Mouse (Mus musculus): Measurements from ENCODE around the gene Cryba1.

Gene Cryba1

GRCm38 (mm10) chr11:77719055-77719454 is 6.0 kb downstream of the Cryba1 start:
- DNase-seq (ENCODE audit: low spot score): no peak

DNA sequence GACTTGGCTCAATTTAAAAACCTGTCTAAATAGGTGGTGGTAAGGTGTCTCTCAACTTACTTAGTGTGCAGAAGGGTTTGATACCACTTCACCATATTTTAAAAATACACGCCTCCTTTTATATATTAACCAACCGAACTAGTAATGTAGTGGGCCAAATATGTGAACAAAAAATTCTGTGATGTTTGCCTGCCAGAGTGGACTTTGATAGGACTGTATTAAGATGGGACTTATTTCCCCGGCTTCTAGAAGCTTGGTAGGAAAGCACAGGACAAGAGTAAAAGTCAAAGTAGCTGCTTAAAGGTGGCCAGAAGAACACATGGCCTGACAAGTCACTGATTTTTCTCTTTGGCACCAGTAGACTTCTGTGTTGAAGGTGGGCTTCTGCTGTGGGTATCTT is 11.3 kb downstream of the Cryba1 start:
- no peak for DNase-seq (ENCODE audit: low spot score)

- no peak for DNase-seq (ENCODE audit: low spot score)
Measured at GRCm38 (mm10) chr11:77709039-77709438, 16.0 kb downstream of the Cryba1 start.

DNA sequence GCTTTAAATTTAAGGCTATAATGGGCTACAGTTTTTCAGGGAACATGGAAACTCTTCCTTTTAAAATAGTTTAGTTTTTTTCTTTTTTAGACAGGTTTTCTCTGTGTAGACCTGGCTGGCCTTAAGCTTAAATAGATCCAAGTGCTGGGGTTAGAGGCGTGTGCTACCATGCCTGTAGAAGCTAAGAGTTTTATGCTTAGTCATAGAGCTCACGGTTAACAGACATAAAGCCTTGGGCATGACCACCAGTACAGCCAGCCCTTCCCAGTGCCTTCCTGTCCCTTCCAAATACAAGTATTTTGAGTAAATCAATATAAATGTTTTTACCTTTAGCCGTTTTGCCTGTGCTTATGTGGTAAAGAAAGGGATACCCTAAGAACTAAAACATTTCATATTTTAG is 19.2 kb downstream of the Cryba1 start:
- DNase-seq (ENCODE audit: low spot score): no peak

- no peak for DNase-seq (ENCODE audit: low spot score)
Measured at GRCm38 (mm10) chr11:77697232-77697631, 27.9 kb downstream of the Cryba1 start.

DNA sequence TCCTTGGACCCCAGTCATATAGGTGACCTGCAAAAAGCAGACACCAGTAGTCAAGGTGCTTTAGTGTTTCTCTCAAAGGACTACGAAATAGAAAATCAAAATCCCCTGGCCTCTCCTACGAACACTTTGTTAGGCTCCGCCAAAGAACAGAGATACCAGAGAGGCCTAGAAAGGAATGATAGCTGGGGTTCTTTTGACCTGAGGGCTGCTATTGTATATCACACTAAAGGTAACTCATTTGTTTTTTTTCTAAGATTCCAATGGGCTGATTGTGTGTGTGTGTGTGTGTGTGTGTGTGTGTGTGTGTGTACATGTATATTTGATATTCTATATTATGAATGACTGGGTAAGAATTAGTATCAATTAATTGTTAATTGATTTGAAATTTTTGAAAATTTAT is 32.1 kb downstream of the Cryba1 start:
- DNase-seq (ENCODE audit: low spot score): no peak

DNA sequence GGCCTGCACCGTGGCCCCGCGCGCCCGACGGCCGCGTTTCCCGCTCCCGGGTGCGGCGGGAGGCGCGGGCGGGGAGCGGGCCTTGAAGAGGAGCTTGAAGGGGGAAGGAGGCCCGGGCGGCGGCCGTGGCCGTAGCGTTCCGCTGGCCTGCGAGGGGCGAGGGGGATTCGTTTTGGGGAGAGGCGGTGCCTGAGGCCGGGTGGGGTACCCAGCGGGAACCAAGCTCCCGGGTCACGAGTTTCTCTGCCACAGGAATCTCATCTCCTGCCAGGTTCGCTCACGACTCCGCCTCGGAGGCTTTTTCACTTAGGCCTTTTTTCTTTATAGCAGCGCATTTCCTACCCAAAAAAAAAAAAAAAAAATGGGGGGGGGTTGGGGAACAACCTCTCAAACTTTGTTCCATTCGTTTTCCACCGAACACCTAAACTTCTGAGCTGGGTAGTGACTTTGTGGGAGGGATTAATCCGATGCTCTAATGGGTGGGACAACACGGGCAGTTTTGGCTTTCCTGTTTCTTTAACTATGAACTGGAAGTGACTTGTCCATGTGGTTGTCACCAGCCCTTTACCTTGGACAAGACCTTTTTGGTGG is 37.4 kb downstream of the Cryba1 start:
- peak; percentile 54 for DNase-seq (ENCODE audit: low spot score)

DNA sequence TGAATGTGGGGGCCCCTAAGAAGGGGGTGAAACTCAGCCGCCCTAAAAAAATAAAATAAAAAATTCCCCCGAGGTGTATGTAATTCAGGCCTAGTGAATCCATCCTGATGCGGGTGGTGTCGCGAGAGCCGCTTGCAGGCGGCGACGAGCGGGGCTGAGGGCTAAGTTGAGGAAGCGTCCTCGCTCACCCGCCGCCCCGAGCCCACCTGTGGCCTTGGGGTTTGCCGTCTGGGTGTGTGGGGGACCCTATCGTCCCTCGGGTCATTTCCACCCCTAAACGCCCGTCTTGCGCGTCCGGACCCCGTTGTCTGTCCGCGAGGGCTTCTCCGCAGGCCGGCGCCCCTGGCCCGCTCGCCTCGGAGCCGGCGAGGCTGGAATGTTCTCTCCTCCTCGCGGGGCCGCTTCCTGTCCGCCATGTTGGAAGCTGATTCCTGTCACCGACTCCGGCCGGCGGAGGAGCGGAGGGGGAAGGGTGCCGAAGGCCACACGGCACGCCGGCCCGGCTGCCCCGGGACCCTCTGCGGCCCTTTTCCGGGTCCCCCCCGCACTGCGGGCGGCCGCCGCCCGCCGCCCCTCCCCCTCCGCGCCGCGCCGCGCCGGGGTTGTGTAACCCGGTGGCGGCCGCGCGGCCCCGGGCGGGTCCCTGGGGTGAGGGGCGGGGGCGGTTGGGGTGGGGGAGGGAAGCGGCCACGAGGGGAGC is 38.1 kb downstream of the Cryba1 start:
- DNase-seq (ENCODE audit: low spot score): peak; percentile 62

- no peak for DNase-seq (ENCODE audit: low spot score)
Measured at GRCm38 (mm10) chr11:77686346-77686840, 38.7 kb downstream of the Cryba1 start.

DNA sequence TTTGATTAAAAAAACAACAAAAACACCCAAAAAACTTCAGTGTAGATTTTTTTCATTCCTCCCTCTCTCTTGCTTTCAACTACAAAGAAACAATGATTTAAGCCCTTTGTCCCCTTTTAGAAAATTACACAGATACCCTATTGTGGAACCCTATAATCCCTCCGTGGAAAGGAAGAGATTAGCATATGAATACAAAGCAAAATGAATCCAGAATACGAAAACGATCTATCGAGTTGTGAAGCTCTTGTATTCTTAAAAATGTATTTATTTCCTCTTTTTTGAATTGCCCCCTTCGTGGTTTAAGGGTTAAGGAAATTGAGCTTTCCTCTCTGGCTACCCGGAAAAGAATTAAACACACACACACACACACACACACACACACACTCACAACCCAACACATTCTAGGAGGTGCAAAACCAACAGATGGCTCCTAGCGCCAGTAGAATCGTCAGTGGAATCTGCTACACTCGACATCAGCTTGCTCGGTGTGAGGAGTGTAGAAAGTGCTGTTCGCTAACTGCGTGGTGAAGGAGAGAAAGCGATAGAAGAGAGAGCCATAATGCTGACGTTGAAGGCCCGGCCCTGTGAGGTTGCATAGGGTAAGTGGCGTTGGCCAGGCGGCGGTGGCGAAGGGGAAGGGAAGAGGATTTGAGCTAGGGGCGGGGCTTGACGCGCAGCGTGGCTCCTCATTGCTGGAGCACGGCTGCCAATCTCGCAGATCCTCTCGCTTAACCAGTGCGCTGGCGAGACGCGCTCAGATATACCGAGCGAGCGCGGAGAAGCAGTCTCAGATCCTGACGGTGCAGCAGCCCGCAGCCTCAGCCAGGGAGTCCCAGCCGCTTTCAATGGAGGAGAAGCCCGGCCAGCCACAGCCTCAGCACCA is 39.5 kb downstream of the Cryba1 start, which contains the start of gene Nufip2:
Nufip2 (plus strand) TSS at position 773 of the 883 bp plus-strand sequence.
- peak; percentile 98 for DNase-seq (ENCODE audit: low spot score)

DNA sequence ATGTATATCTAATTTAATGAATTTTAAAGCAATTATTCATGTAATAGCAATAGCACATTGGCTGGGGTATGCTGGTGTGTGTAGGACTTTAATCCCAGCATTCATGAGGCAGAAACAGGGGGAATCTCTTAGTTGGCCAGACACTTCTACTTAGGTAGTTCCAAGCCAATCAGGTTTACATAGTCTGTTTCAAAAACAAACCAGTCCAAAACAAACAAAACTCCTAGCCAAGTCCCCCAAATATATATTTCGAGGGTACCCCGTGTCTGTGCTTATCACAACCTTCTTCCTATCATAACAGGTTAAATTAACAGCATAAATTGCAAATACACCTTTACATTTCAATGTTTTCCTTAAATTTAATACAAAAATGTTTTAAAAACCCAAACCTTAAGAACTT is 40.2 kb downstream of the Cryba1 start:
- DNase-seq (ENCODE audit: low spot score): no peak

- no peak for DNase-seq (ENCODE audit: low spot score)
Measured at GRCm38 (mm10) chr11:77680018-77680417, 45.1 kb downstream of the Cryba1 start.

- DNase-seq (ENCODE audit: low spot score): peak; percentile 23
Measured at GRCm38 (mm10) chr11:77673428-77673991, 51.6 kb downstream of the Cryba1 start.

DNA sequence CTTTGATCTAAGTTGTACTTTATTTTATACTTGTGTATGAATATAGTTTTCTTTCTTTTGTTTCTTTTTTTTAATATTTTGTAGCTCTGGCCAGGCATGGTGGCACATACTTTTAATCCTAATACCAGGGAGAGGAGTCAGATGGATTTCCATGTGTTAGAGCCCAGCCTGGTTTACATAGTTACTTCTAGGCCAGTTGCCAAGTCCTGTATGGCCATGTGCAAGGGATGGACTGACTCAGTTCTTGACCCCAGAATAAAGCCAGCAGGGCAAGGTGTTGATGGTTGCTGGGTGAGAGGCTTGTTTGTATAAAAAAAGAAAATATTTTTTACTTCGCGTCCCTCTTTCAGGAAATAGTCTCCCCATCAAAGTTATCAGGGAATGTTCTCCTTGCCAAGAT is 52.3 kb downstream of the Cryba1 start:
- no peak for DNase-seq (ENCODE audit: low spot score)

Data from c-Kit-positive CD71-positive TER-119-positive erythroid progenitor cells, embryonic 14.5 days (primary cell).